Mouse (Mus musculus): ENCODE measurements around the gene 4930544D05Rik. TPM values are rescaled to one million over a fixed set of nuclear protein-coding genes. Genes with fewer than 3 reads are reported as not detected.
A peak's percentile ranks its signal among the peaks of the same experiment; 100 is the strongest.

4930544D05Rik gene
- total and polyA plus RNA-seq, 2 experiments from 2014 or later, result not detected

- WGBS, result 94% methylated on average over 9 of the region's 9 CpGs
- 0 out of 2 replicates have a peak, but pooled peaks have one; percentile 3 for TF ChIP-seq CTCF (IDR thresholded peaks at IDR 0.05)
- Histone ChIP-seq H3K4me1 (ENCODE audit: insufficient read depth, low read length) (no peaks in the 10 kb centered on the region), H3K4me3 (ENCODE audit: low read depth, low read length) (no peak overlapping the region), H3K27me3 (ENCODE audit: insufficient read depth, low read length) (no peaks in the 10 kb centered on the region), H3K27ac (ENCODE audit: low read depth, low read length) (no peak overlapping the region), H3K4me2 (ENCODE audit: low read depth, low read length, poor library complexity, severe bottlenecking) (no peak overlapping the region), H3K9ac (replicated peaks; ENCODE audit: low read length, poor library complexity, severe bottlenecking) (no peak overlapping the region), H3K9me3 (ENCODE audit: low read length) (no peaks in the 10 kb centered on the region), H3K36me3 (ENCODE audit: insufficient read depth, low read length) (peaks cover 33% of the 10 kb centered on the region)
- no peak for DNase-seq (ENCODE audit: low spot score)
- ATAC-seq (ENCODE audit: low FRiP score), result no peak
Observed at GRCm38 (mm10) chr11:70664741-70665140, 49.1 kb downstream of the 4930544D05Rik start.

Other genes with a start within 250 kb of the 4930544D05Rik start
- gene Pelp1, start 205.8 kb upstream of the 4930544D05Rik start, total RNA-seq (2014; rRNA removed), result 35.6 and 55.1 TPM in 2 replicates
- 28.0 and 28.3 TPM in 2 replicates for gene Pelp1, start 205.8 kb upstream of the 4930544D05Rik start, polyA plus RNA-seq (2015; fragmentation: Nextera tagmentation; extraction: Ambion mirVana)
- gene Arrb2, start 183.2 kb upstream of the 4930544D05Rik start, total RNA-seq (2014; rRNA removed), result 99.9 and 119 TPM in 2 replicates
- 55.0 and 55.6 TPM in 2 replicates for gene Arrb2, start 183.2 kb upstream of the 4930544D05Rik start, polyA plus RNA-seq (2015; fragmentation: Nextera tagmentation; extraction: Ambion mirVana)
- gene Med11, start 163.9 kb upstream of the 4930544D05Rik start, total RNA-seq (2014; rRNA removed), result 23.7 and 30.1 TPM in 2 replicates
- 28.2 and 36.8 TPM in 2 replicates for gene Med11, start 163.9 kb upstream of the 4930544D05Rik start, polyA plus RNA-seq (2015; fragmentation: Nextera tagmentation; extraction: Ambion mirVana)
- 0.44 and 0.71 TPM in 2 replicates for gene Zmynd15, start 156.4 kb upstream of the 4930544D05Rik start, total RNA-seq (2014; rRNA removed)
- gene Zmynd15, start 156.4 kb upstream of the 4930544D05Rik start, polyA plus RNA-seq (2015; fragmentation: Nextera tagmentation; extraction: Ambion mirVana), result 0.47 and 0.70 TPM in 2 replicates
- 1.2 and 1.9 TPM in 2 replicates for gene Cxcl16, start 155.9 kb upstream of the 4930544D05Rik start, total RNA-seq (2014; rRNA removed)
- 3.1 and 3.2 TPM in 2 replicates for gene Cxcl16, start 155.9 kb upstream of the 4930544D05Rik start, polyA plus RNA-seq (2015; fragmentation: Nextera tagmentation; extraction: Ambion mirVana)
- 7.4 and 12.1 TPM in 2 replicates for gene Tm4sf5, start 110.6 kb upstream of the 4930544D05Rik start, total RNA-seq (2014; rRNA removed)
- gene Tm4sf5, start 110.6 kb upstream of the 4930544D05Rik start, polyA plus RNA-seq (2015; fragmentation: Nextera tagmentation; extraction: Ambion mirVana), result 18.8 and 19.8 TPM in 2 replicates
- gene Vmo1, start 101.2 kb upstream of the 4930544D05Rik start, total RNA-seq (2014; rRNA removed), result not detected in 2 replicates
- gene Vmo1, start 101.2 kb upstream of the 4930544D05Rik start, polyA plus RNA-seq (2015; fragmentation: Nextera tagmentation; extraction: Ambion mirVana), result 0.53 and 0.65 TPM in 2 replicates
- gene Gltpd2, start 96.7 kb upstream of the 4930544D05Rik start, total RNA-seq (2014; rRNA removed), result not detected in 2 replicates
- gene Gltpd2, start 96.7 kb upstream of the 4930544D05Rik start, polyA plus RNA-seq (2015; fragmentation: Nextera tagmentation; extraction: Ambion mirVana), result 0.21 and 0.25 TPM in 2 replicates
- 455 and 493 TPM in 2 replicates for gene Psmb6, start 90.5 kb upstream of the 4930544D05Rik start, total RNA-seq (2014; rRNA removed)
- 818 and 874 TPM in 2 replicates for gene Psmb6, start 90.5 kb upstream of the 4930544D05Rik start, polyA plus RNA-seq (2015; fragmentation: Nextera tagmentation; extraction: Ambion mirVana)
- gene Gm40193, start 82.9 kb upstream of the 4930544D05Rik start, total RNA-seq (2014; rRNA removed), result not detected in 2 replicates
- not detected in 2 replicates for gene Gm40193, start 82.9 kb upstream of the 4930544D05Rik start, polyA plus RNA-seq (2015; fragmentation: Nextera tagmentation; extraction: Ambion mirVana)
- 46.8 and 71.5 TPM in 2 replicates for gene Pld2, start 75.8 kb upstream of the 4930544D05Rik start, total RNA-seq (2014; rRNA removed)
- 18.0 and 19.4 TPM in 2 replicates for gene Pld2, start 75.8 kb upstream of the 4930544D05Rik start, polyA plus RNA-seq (2015; fragmentation: Nextera tagmentation; extraction: Ambion mirVana)
- 80.9 and 82.1 TPM in 2 replicates for gene Mink1, start 53.0 kb upstream of the 4930544D05Rik start, total RNA-seq (2014; rRNA removed)
- gene Mink1, start 53.0 kb upstream of the 4930544D05Rik start, polyA plus RNA-seq (2015; fragmentation: Nextera tagmentation; extraction: Ambion mirVana), result 15.6 and 17.1 TPM in 2 replicates
- not detected in 2 replicates for gene Chrne, start 3.4 kb downstream of the 4930544D05Rik start, total RNA-seq (2014; rRNA removed)
- 0.78 and 1.1 TPM in 2 replicates for gene Chrne, start 3.4 kb downstream of the 4930544D05Rik start, polyA plus RNA-seq (2015; fragmentation: Nextera tagmentation; extraction: Ambion mirVana)
- not detected in 2 replicates for gene Gp1ba, start 23.3 kb downstream of the 4930544D05Rik start, total RNA-seq (2014; rRNA removed)
- 0.16 and 0.29 TPM in 2 replicates for gene Gp1ba, start 23.3 kb downstream of the 4930544D05Rik start, polyA plus RNA-seq (2015; fragmentation: Nextera tagmentation; extraction: Ambion mirVana)
- 69.1 and 74.4 TPM in 2 replicates for gene Rnf167, start 31.4 kb downstream of the 4930544D05Rik start, total RNA-seq (2014; rRNA removed)
- gene Rnf167, start 31.4 kb downstream of the 4930544D05Rik start, polyA plus RNA-seq (2015; fragmentation: Nextera tagmentation; extraction: Ambion mirVana), result 95.8 and 97.2 TPM in 2 replicates
- 140 and 159 TPM in 2 replicates for gene Slc25a11, start 31.6 kb downstream of the 4930544D05Rik start, total RNA-seq (2014; rRNA removed)
- 160 and 176 TPM in 2 replicates for gene Slc25a11, start 31.6 kb downstream of the 4930544D05Rik start, polyA plus RNA-seq (2015; fragmentation: Nextera tagmentation; extraction: Ambion mirVana)
- 438 and 486 TPM in 2 replicates for gene Pfn1, start 38.8 kb downstream of the 4930544D05Rik start, total RNA-seq (2014; rRNA removed)
- gene Pfn1, start 38.8 kb downstream of the 4930544D05Rik start, polyA plus RNA-seq (2015; fragmentation: Nextera tagmentation; extraction: Ambion mirVana), result 600 and 608 TPM in 2 replicates
- 7.2 and 9.9 TPM in 2 replicates for gene Eno3, start 41.4 kb downstream of the 4930544D05Rik start, total RNA-seq (2014; rRNA removed)
- 5.8 and 7.6 TPM in 2 replicates for gene Eno3, start 41.4 kb downstream of the 4930544D05Rik start, polyA plus RNA-seq (2015; fragmentation: Nextera tagmentation; extraction: Ambion mirVana)
- gene Spag7, start 53.6 kb downstream of the 4930544D05Rik start, total RNA-seq (2014; rRNA removed), result 41.9 and 45.3 TPM in 2 replicates
- gene Spag7, start 53.6 kb downstream of the 4930544D05Rik start, polyA plus RNA-seq (2015; fragmentation: Nextera tagmentation; extraction: Ambion mirVana), result 125 and 131 TPM in 2 replicates
- gene Camta2, start 72.3 kb downstream of the 4930544D05Rik start, total RNA-seq (2014; rRNA removed), result 20.3 and 24.0 TPM in 2 replicates
- gene Camta2, start 72.3 kb downstream of the 4930544D05Rik start, polyA plus RNA-seq (2015; fragmentation: Nextera tagmentation; extraction: Ambion mirVana), result 23.6 and 24.5 TPM in 2 replicates
- 1.7 and 4.8 TPM in 2 replicates for gene Inca1, start 84.3 kb downstream of the 4930544D05Rik start, total RNA-seq (2014; rRNA removed)
- gene Inca1, start 84.3 kb downstream of the 4930544D05Rik start, polyA plus RNA-seq (2015; fragmentation: Nextera tagmentation; extraction: Ambion mirVana), result 2.1 and 2.2 TPM in 2 replicates
- 30.9 and 31.7 TPM in 2 replicates for gene Kif1c, start 84.7 kb downstream of the 4930544D05Rik start, total RNA-seq (2014; rRNA removed)
- gene Kif1c, start 84.7 kb downstream of the 4930544D05Rik start, polyA plus RNA-seq (2015; fragmentation: Nextera tagmentation; extraction: Ambion mirVana), result 1.6 and 1.9 TPM in 2 replicates
- 8.7 and 10.0 TPM in 2 replicates for gene Zfp3, start 148.4 kb downstream of the 4930544D05Rik start, total RNA-seq (2014; rRNA removed)
- gene Zfp3, start 148.4 kb downstream of the 4930544D05Rik start, polyA plus RNA-seq (2015; fragmentation: Nextera tagmentation; extraction: Ambion mirVana), result 9.7 and 10.3 TPM in 2 replicates
- gene Scimp, start 196.7 kb downstream of the 4930544D05Rik start, total RNA-seq (2014; rRNA removed), result not detected in 2 replicates
- not detected in 2 replicates for gene Scimp, start 196.7 kb downstream of the 4930544D05Rik start, polyA plus RNA-seq (2015; fragmentation: Nextera tagmentation; extraction: Ambion mirVana)
- gene Rabep1, start 228.9 kb downstream of the 4930544D05Rik start, total RNA-seq (2014; rRNA removed), result 66.4 and 98.4 TPM in 2 replicates
- 102 and 116 TPM in 2 replicates for gene Rabep1, start 228.9 kb downstream of the 4930544D05Rik start, polyA plus RNA-seq (2015; fragmentation: Nextera tagmentation; extraction: Ambion mirVana)

Measured in midbrain, postnatal 0 days (tissue).